Mouse (Mus musculus) embryo, embryonic 11 days (tissue): ENCODE data around the gene Ltbp3.

Experiments
- DNase-seq: peaks from one replicate; pipeline ENCODE4 v3.0.0-alpha.2; 2015

Ltbp3 gene

DNA sequence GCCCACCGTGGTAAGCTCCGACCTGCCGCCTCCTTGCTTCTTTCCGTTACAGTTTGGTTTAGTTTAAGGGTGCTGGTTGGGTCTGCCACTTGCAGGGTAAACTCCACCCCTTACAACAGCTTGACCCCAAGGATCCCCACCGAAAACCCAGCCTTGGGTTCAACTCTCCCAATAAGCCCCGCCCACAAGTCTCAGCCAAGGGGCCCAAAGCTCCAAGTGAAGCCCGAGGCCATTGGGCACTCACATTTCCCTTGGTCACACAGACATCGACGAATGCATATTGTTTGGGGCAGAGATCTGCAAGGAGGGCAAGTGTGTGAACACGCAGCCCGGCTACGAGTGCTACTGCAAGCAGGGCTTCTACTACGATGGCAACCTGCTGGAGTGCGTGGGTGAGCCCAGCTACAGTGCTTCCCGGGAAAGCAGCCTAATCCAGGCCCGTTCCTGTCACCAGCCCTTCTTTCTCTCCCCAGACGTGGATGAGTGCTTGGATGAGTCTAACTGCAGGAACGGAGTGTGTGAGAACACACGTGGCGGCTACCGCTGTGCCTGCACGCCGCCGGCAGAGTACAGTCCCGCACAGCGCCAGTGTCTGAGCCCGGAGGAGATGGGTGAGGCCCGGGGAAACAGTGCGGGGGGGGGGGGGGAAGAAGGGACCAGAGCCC is 15.7 kb downstream of the Ltbp3 start:
- DNase-seq, result peak; percentile 28

DNA sequence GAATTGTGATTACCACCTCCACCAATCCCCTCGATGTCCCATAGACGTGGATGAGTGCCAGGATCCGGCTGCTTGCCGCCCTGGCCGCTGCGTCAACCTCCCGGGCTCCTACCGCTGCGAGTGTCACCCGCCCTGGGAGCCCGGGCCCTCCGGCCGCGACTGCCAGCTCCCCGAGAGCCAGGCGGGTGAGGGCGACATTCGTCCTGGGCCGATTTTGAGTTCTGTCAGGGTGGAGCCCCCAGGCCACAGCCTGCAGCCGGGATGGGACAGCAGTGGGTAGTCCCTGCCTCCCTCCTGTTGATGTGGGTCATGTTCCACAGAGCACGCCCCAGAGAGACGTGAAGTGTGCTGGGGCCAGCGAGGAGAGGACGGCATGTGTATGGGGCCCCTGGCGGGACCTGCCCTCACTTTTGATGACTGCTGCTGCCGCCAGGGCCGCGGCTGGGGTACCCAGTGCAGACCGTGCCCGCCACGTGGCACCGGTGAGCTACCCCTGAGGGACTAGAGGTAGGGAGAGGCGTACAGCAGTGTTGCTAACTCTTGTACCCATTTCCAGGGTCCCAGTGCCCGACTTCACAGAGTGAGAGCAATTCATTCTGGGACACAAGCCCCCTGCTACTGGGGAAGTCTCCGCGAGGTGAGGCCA is 16.4 kb downstream of the Ltbp3 start:
- DNase-seq, result peak; percentile 32

DNA sequence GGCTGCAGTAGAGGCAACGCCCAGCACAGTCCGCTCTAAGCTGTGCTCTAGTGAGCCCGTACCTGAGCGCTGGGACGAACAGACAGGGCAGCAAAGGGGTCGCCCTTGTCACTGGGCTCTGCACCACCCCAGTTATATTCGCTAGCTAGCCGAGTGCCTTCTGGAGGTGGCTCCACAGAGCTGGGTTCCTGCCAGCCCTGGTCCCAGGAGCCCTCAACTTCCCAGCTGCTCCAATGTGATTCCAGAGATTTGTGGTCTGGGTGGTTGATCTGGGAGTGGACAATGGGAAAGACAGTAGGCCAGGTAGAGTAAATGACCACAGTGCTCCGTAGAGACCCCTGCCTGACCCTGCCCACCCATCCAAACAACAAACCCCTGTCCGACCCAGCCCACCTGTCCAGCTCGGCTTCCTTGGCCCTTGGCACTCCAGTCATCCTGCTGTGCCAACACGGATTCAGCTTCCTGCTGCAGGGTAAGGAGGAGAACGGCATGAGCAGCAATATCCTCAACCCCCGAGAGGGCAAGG is 18.2 kb downstream of the Ltbp3 start:
- no peak for DNase-seq

DNA sequence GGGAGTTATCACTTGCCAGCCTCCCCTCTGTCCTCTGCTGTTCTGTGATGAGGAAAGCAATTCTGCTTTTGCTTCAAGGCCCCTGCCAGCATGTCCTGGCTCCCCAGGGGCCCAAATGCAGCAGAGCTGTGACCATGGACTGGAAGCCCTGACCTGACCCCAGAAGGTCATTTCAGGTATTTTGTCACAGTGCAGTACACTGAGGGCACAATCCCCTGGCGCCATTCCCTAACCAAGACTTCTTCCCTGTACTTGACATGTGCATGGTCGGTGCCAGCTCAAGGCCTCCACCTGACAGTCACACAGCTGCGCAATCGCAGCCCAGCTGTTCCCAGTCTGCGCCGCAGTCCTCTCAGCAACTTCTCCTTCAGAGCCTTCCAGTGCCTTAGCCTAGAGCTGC is 22.5 kb downstream of the Ltbp3 start:
- DNase-seq, result no peak

DNA sequence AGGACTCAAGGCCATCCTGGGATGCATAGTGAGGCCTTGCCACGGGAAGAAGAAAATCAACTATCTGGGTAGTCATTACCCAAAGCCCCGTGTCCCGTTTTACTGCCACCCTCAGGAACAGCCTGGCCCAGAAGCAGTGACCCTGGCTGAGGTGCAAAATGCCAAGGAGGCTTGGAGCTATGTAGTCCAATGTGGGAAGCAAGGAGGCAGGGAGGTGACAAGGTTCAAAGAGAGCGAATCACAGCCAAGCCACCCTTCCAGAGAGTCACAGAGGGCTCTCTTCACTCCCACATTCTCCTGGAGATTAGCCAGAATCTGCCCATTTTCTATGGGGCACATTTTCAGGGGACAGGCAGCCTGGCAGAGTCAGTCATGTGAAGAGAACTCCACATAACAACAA is 26.6 kb downstream of the Ltbp3 start:
- no peak for DNase-seq

DNA sequence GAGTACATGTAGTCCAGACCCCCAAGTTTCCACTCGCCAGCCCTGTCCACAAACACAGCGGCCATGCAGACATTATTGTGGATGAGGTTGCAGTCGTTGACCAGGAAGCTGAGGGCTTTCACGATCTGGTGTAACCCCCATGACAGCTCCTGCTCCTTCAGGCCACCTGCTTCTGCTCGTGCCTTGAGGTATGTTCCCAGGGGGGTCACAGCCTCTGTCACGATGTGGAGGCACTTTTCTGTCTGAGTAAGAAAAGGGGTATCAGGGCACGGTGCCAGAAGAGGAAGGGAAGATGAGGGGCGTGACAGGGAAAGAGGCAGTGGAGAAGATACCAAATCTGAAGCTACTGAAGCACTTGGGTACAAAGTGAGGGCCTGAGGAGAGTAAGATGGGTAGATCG is 29.6 kb downstream of the Ltbp3 start:
- no peak for DNase-seq

DNA sequence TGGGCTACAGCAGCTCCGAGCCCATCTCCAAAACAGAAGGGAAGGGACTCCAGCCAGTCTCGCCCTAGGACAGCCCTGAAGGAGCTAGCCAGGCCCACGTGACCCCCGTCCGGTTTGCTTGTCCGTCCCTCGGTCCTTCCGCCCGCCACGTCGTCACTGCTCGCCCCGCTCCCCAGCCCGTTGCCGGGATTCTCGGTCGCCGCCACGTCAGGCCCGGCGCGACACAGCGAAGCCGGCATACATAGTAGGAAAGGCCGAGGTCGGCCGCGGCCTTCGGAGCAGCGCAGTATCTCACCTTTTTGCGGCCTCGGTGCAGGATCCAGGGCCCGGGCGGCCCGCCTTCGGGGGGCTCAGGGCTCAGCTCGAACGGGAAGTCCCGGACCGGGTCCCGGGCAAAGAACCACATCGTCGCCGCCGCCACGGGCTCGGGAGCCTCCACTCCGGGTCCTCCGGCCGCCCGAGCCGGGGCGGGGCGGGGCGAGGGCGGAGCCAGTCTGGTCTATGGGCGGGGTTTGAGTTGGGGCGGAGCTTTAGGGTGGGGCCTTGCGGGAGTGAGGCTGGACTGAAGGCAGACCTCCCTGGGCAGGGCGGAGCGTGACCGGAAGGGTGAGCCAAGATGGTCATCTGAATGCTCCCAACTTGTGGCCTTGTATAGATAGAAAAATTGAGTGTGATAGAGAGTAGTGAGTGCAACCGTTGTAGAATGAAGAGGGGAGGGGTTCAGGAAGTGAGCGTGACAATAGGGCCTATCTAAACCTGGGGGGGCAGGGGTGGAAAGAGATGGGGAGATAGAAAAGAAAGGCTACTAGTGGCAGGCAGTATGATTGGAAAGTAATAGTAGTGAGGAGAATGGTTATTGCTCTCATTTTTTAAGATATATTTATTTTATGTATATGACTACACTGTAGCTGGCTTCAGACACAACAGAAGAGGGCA is 30.5 kb downstream of the Ltbp3 start, which contains the start of gene Scyl1:
Gene Scyl1, minus strand, starts transcription at position 495 of the 936 bp plus-strand sequence.
- peak; percentile 92 for DNase-seq

DNA sequence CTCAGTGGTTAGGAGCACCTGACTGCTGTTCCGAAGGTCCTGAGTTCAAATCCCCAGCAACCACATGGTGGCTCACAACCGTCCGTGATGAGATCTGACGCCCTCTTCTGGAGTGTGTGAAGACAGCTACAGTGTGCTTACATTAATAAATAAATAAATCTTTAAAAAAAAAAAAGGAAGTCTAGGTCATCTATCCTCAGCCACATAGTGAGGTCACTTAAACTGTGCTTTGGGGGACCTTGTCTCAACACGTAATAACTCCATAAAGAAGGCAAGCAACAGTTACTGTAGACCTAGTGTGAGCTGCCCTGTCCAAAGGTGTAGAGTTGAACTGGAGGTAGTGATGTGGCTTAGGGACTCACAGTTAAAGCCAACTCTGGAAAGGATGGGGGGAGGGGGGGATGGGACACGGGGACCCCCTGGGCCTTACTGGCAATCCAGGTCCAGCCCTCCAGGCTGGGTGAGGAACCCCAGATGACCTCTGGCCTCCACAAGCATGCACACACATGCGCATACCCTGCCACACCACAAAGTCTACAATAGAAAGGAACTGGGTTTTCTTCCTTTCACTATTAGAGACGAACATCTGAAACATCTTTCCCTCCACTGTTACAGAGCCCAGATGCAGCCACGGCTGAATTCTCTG is 36.8 kb downstream of the Ltbp3 start:
- no peak for DNase-seq

DNA sequence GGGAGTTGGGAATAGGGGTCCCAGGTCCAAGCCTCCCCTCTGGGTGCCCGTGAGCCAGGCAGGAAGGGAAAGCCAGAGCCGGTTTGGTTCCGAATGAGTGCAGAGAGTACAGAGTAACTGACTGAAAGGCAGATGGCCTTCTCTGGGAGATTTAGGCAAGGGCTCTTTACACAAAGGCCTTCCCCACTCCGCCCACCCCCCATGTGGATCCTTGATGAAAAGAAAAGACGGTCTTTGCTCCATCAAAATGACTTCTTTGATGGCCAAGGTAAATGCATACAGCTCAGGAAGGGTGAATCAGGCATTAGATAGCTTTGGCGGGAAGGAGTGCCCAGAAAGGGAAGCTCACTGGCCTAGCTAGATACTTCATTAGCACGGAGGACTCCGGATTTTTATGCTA is 37.6 kb downstream of the Ltbp3 start:
- no peak for DNase-seq

DNA sequence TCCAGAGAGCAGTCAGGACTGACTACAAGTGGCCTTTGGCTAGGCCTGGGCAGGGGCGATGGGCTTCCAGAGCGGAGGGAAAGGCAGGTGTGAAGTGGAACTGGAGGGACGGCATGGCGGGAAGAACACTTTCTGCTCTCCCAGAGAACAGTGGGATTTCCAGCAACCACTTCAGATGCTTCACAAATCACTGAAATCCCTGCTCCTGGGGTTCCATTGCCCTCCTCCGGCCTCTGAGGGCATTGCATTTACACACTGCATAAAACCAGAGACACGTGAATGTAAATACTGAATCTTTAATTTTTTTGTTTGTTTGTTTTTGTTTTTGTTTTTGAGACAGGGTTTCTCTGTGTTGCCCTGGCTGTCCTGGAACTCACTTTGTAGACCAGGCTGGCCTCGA is 39.5 kb downstream of the Ltbp3 start:
- DNase-seq, result no peak

DNA sequence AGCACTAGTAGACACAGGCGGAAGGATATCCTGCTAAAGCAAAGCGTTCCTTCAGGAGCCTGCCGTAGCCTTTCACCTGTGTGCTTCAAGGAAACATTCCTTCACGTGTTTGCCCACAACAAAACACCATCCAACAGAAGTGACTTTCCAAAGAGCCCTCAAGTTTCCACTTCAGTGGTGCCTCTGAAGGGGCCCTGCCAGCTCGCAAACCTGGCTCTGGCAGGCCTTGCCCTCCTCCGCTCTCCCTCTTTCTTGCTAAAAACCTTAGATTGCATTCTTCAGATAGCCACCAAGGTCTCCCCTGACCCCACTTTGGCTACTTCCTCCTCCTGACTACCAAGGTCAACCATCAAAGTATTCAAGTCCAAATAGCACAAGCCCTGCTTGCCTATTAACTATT is 40.8 kb downstream of the Ltbp3 start:
- no peak for DNase-seq

DNA sequence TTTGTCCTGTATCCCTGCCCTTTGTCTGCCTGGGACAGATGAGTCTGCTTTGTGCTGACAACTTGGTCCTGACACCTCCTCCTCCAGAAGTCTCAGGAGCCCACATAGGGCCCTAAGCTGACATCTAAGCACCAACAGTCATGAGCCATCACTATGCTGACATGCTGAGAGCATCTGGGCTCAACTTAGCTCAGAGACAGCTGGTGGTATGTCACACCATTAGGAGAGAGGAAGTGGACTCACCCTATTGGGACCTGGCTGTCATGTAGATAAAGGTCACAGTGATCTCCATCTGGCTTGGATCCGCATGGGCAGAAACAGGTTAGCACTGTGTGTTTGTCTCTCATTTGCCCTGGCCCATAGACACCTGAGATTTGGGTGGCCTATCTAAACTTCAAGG is 41.4 kb downstream of the Ltbp3 start:
- no peak for DNase-seq

DNA sequence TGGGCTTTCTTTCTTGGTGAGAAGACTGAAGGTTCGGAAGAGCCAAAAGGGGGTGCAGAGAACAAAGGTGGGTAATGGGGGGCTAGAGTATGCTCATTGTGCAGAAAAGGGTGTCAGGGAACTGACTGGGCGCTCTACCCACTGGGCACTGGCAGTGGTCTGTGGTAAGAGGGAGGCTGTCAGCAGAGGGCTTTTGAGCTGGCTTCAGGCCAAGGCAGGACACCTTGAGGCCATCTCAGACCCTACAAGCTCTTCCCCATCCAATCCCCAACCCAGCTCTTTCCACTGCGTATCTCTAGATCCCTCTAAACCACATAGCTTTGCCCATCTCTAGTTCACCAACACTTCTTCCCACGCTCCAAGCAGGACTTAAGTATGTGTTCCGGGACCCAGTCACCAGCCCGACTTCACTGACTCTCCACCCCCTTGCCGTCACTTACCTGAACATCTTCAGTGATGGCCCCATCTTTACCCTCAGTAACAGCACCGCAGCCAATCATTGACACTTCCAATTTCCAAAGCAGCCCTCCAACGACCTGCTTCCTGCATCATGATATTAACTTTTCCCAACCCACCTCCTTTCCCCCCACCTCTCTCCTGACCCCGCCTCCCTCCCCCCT is 44.4 kb downstream of the Ltbp3 start:
- DNase-seq, result no peak

DNA sequence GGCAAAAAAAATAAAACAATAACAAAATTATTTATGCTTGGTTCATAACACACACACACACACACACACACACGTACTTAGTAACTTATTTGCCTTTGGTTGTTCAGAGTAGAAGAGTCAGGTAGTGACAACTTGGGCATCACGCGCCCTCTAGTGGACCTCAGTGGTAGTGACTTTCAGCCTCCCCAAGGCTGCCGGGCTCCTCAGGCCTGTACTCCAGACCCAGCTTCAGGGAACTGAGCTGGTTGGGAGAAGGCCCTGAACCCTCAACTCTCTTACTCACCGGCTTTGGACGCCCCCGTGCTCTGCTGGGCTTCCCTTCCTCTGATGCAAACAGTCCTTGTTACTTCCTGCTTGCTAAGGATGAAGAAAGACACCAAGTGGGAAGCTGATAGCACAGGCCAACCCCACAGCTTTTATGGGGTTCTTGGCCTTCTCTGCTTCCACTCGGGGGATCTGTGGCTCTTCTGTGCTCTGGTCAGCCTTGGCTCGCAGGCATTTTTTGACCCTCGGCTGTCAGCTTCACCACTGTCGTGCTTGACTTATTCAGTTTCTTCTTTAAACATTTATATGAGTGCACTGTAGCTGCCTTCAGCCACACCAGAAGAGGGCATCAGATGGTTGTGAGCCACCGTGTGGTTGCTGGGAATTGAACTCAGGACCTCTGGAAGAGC is 45.9 kb downstream of the Ltbp3 start:
- peak; percentile 85 for DNase-seq

DNA sequence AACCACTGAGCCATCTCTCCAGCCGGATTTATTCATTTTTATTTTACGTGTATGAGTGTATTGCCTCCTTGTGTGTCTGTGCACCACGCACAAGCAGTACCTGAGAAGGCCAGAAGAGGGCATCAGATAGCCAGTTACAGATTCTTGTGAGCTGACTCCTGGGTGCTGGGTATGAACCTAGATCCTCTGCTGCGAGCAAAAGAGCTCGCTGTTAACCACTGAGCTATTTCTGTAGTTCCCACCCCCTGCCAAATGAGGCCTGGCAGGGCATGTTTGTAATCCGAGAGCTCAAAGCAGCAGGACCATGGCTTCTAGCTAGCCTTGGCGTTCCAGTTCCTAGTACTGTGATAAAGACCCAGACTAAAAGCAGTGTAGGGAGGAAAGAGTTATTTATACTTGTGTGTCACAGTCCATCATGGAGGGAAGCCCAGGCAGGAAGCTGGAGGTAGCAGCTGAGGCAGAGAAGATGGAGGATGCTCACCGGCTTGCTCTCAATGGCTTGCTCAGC is 46.5 kb downstream of the Ltbp3 start:
- DNase-seq, result peak; percentile 81

DNA sequence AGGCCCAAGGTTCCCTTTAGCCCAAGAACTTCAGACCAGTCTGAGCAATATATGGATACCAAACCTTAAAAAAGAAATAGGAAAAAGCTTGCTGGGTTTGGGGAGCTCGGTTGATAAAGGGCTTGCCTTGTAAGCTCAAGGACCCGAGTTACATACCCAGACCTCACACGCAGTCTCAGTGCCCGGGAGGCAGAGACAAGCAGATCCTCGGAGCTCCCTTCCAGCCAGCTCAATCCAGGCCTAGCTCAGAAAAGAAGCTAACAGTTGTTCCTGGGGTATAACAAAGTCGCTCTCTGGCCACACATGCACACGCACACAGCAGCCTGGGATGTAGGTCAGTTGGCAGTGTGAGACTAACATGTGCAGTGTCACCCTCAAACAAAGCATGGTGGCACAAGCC is 47.2 kb downstream of the Ltbp3 start:
- DNase-seq, result no peak

DNA sequence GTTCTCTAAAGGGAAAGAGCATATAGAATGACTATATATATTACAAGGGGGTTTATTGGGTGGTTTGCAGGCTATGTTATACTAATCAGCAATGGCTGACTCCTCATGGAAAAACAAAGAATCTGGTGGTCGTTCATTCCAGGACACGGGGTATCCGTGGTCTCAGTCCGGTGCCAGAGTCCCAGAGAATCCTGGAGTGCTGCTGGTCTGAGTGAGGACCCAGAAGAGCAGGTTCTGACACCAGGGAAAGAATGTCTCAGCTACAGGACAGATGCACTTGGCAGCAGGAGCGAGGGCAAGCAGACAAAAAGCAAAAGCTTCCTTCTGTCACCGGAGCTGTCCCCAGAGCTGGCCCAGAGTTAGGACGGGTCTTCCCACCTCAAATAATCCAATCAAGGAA is 47.9 kb downstream of the Ltbp3 start:
- DNase-seq, result no peak

DNA sequence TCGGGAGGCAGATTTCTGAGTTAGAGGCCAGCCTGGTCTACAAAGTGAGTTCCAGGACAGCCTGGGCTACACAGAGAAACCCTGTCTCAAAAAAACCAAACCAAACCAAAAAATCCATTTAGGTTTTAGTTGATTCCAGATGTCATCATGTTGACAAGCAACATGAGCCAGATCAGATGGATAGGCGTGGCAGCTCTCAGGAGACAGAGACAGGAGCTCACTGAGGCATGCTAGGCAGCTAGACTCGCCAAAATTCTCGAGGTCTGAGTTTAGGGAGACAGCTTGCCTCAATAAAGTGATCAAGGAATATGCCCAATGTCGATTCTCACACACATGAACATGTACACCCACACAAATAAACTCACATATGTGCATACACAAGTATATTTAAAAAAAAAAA is 48.4 kb downstream of the Ltbp3 start:
- DNase-seq, result no peak

DNA sequence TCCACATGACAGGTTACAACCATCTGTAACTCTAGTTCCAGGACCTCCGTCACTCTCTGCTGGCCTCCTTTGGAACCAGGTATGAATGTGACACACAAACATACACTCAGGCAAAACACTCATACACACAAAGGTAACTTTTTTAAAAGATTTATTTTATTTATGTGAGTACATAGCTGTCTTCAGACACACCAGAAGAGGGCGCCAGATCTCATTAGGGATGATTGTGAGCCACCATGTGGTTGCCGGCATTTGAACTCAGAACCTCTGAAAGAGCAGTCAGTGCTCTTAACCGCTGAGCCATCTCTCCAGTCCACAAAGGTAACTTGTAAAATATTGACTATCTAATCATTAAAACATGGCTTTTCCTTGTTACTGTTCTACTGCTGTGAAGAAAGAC is 50.6 kb downstream of the Ltbp3 start:
- no peak for DNase-seq

DNA sequence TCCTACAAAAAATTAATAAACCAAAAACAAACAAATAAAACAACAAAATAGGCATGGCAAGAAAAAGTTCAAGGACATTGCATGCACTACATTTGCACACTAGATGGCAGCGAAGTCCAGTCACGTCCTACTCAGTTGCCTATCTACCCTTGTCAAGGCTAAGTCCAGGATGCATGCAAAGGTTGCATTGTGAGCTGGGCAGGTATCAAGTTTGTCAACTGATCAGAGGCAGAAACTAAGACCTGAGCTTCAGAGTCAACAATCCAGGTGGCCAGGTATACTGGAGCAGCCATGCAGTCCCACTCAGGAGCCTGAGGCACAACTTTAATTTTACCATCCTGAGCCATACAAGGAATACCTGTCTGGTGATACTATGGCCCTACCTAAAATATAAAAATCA is 52.4 kb downstream of the Ltbp3 start:
- DNase-seq, result peak; percentile 77

DNA sequence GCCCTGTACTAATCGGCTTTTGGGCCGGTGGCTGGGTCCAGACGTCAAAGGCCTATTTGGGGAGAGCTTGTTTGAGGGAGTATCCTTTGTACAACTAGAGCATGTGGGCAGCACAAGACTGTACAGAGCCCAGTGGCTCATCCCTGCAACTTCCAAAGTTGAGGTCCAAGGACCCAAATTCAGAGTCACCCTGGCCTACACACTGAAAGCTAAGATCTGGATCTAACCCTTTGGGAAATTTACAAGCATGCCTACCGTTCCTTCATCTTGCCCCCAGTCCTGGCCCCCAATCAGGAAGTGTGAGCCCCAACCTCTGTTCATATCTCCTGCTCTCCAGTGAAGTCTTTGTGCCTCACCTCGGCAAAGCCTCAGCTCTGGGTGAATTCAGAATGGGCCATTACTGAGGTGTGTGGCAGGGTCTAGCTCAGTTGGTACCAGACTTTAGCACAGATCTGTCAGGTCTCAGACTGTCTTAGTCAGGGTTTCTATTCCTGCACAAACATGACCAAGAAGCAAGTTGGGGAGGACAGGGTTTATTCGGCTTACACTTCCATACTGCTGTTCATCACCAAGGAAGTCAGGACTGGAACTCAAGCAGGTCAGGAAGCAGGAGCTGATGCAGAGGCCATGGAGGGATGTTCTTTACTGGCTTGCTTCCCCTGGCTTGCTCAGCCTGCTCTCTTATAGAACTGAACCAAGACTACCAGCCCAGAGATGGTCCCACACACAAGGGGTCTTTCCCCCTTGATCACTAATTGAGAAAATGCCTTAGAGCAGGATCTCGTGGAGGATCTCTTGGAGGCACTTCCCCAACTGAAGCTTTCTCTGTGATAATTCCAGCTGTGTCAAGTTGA is 53.4 kb downstream of the Ltbp3 start:
- peak; percentile 32 for DNase-seq
